Mouse (Mus musculus): Measurements from ENCODE around the gene Ppp1r9a.

DNA sequence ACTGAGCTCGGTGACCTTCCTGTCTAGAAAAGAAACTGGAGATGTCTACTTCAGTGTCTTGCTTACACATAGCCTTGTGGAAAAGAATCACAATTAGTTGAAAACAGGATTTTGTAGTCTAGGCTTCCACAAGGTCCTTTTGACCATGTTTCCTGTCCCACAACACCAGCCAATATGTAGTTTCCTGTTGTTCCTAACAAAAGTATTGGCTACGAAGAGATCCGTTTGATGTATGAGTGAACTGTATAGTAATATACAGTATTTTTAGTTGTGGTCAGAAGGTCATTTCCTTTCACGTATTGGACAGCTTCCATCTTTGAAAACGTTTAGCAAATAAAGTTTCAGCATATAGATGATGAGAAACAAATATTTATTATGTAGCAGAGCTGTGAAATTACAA lies 15.8 kb downstream of the Ppp1r9a start:
- TF ChIP-seq CTCF (conservative IDR thresholded peaks at IDR 0.05; ENCODE audit: low read length) = no peak
- no peak for TF ChIP-seq NANOG (IDR thresholded peaks at IDR 0.05; ENCODE audit: borderline replicate concordance, low read length)
- no peak for TF ChIP-seq POU5F1 (IDR thresholded peaks at IDR 0.05; ENCODE audit: borderline replicate concordance, low read length)

All from E14TG2a.4 (cell line).